Mouse (Mus musculus): ENCODE results near the gene Ncs1. TPM values are rescaled to one million over a fixed set of nuclear protein-coding genes. Genes with fewer than 3 reads are reported as not detected.

The Ncs1 gene
- total and polyA plus RNA-seq, 2 experiments from 2014 or later, result 167 to 185 TPM

GRCm38 (mm10) chr2:31239833-31240232, 5.8 kb upstream of the Ncs1 start:
- no peak overlapping the region for H3K4me2 ChIP-seq (ENCODE audit: low read depth, low read length)
- no peak overlapping the region for H3K4me3 ChIP-seq (ENCODE audit: low read length)
- H3K27me3 ChIP-seq (ENCODE audit: insufficient read depth, low read length), result no peaks in the 10 kb centered on the region
- H3K9me3 ChIP-seq (ENCODE audit: low read length), result no peaks in the 10 kb centered on the region
- WGBS, result 79% methylated on average over 6 of the region's 6 CpGs
- no peaks in the 10 kb centered on the region for H3K36me3 ChIP-seq (ENCODE audit: insufficient read depth, low read length)
- no peak for TF ChIP-seq CTCF (IDR thresholded peaks at IDR 0.05; ENCODE audit: low read depth)
- ATAC-seq (no peak), DNase-seq (ENCODE audit: low spot score) (no peak)
- no peak overlapping the region for H3K27ac ChIP-seq
- 0 out of 2 replicates have a peak, but pooled peaks cover under 1% of the 10 kb centered on the region for H3K4me1 ChIP-seq (ENCODE audit: insufficient read depth, low read length)
- H3K9ac ChIP-seq (replicated peaks; ENCODE audit: low read length), result no peak overlapping the region

GRCm38 (mm10) chr2:31241639-31242038, 4.0 kb upstream of the Ncs1 start:
- no peak for TF ChIP-seq CTCF (IDR thresholded peaks at IDR 0.05; ENCODE audit: low read depth)
- 11% methylated on average over 7 of the region's 7 CpGs for WGBS
- ATAC-seq, result no peak
- no peaks in the 10 kb centered on the region for H3K36me3 ChIP-seq (ENCODE audit: insufficient read depth, low read length)
- no peak overlapping the region for H3K4me2 ChIP-seq (ENCODE audit: low read depth, low read length)
- H3K9ac ChIP-seq (replicated peaks; ENCODE audit: low read length), result no peak overlapping the region
- H3K27ac ChIP-seq, result no peak overlapping the region
- H3K9me3 ChIP-seq (ENCODE audit: low read length), result no peaks in the 10 kb centered on the region
- DNase-seq (ENCODE audit: low spot score), result no peak
- 0 out of 2 replicates have a peak, but pooled peaks cover 5% of the 10 kb centered on the region for H3K4me1 ChIP-seq (ENCODE audit: insufficient read depth, low read length)
- H3K4me3 ChIP-seq (ENCODE audit: low read length), result no peak overlapping the region
- H3K27me3 ChIP-seq (ENCODE audit: insufficient read depth, low read length), result no peaks in the 10 kb centered on the region

GRCm38 (mm10) chr2:31244216-31244615, 1.4 kb upstream of the Ncs1 start:
- Histone ChIP-seq H3K36me3 (ENCODE audit: insufficient read depth, low read length) (no peaks in the 10 kb centered on the region), H3K4me1 (ENCODE audit: insufficient read depth, low read length) (peaks cover 22% of the 10 kb centered on the region), H3K4me2 (ENCODE audit: low read depth, low read length) (0 out of 2 replicates have a peak overlapping the region, but pooled peaks have one; percentile 86), H3K9ac (replicated peaks; ENCODE audit: low read length) (no peak overlapping the region), H3K27me3 (ENCODE audit: insufficient read depth, low read length) (no peaks in the 10 kb centered on the region), H3K9me3 (ENCODE audit: low read length) (no peaks in the 10 kb centered on the region), H3K4me3 (ENCODE audit: low read length) (no peak overlapping the region), H3K27ac (no peak overlapping the region)
- no peak for TF ChIP-seq CTCF (IDR thresholded peaks at IDR 0.05; ENCODE audit: low read depth)
- 70% methylated on average over 8 of the region's 8 CpGs for WGBS
- DNase-seq (ENCODE audit: low spot score) (peak; percentile 30), ATAC-seq (no peak)

GRCm38 (mm10) chr2:31245051-31245450, 572 bp upstream of the Ncs1 start:
- no peak for TF ChIP-seq CTCF (IDR thresholded peaks at IDR 0.05; ENCODE audit: low read depth)
- Histone ChIP-seq H3K4me3 (ENCODE audit: low read length) (peak overlapping the region; percentile 90), H3K27ac (peak overlapping the region; percentile 91), H3K9ac (replicated peaks; ENCODE audit: low read length) (peak overlapping the region; percentile 97), H3K4me1 (ENCODE audit: insufficient read depth, low read length) (peaks cover 22% of the 10 kb centered on the region), H3K4me2 (ENCODE audit: low read depth, low read length) (peak overlapping the region; percentile 86), H3K9me3 (ENCODE audit: low read length) (no peaks in the 10 kb centered on the region), H3K27me3 (ENCODE audit: insufficient read depth, low read length) (no peaks in the 10 kb centered on the region), H3K36me3 (ENCODE audit: insufficient read depth, low read length) (no peaks in the 10 kb centered on the region)
- no peak for DNase-seq (ENCODE audit: low spot score)
- WGBS, result 11% methylated on average over 5 of the region's 5 CpGs
- no peak for ATAC-seq

- under 1% methylated on average over 39 of the region's 41 CpGs for WGBS
- Histone ChIP-seq H3K4me2 (ENCODE audit: low read depth, low read length) (peak overlapping the region; percentile 86), H3K36me3 (ENCODE audit: insufficient read depth, low read length) (no peaks in the 10 kb centered on the region), H3K9ac (replicated peaks; ENCODE audit: low read length) (peak overlapping the region; percentile 97), H3K9me3 (ENCODE audit: low read length) (no peaks in the 10 kb centered on the region), H3K4me1 (ENCODE audit: insufficient read depth, low read length) (peaks cover 31% of the 10 kb centered on the region), H3K27me3 (ENCODE audit: insufficient read depth, low read length) (no peaks in the 10 kb centered on the region), H3K4me3 (ENCODE audit: low read length) (peak overlapping the region; percentile 90), H3K27ac (peak overlapping the region; percentile 91)
- ATAC-seq, result peak; percentile 25
- peak; percentile 13; the same call in 1 of the 2 replicates for TF ChIP-seq CTCF (IDR thresholded peaks at IDR 0.05; ENCODE audit: low read depth)
- DNase-seq (ENCODE audit: low spot score), result peak; percentile 58
These were observed 788 bp downstream of the Ncs1 start for GRCm38 (mm10) chr2:31246251-31246971.

- DNase-seq (ENCODE audit: low spot score) (no peak), ATAC-seq (no peak)
- Histone ChIP-seq H3K4me2 (ENCODE audit: low read depth, low read length) (no peak overlapping the region), H3K4me1 (ENCODE audit: insufficient read depth, low read length) (peaks cover 31% of the 10 kb centered on the region), H3K27me3 (ENCODE audit: insufficient read depth, low read length) (no peaks in the 10 kb centered on the region), H3K27ac (no peak overlapping the region), H3K36me3 (ENCODE audit: insufficient read depth, low read length) (no peaks in the 10 kb centered on the region), H3K9ac (replicated peaks; ENCODE audit: low read length) (no peak overlapping the region), H3K9me3 (ENCODE audit: low read length) (no peaks in the 10 kb centered on the region), H3K4me3 (ENCODE audit: low read length) (no peak overlapping the region)
- TF ChIP-seq CTCF (IDR thresholded peaks at IDR 0.05; ENCODE audit: low read depth), result no peak
- 93% methylated on average over 6 of the region's 6 CpGs for WGBS
These were observed 3.2 kb downstream of the Ncs1 start for GRCm38 (mm10) chr2:31248856-31249255.

GRCm38 (mm10) chr2:31252167-31252566, 6.5 kb downstream of the Ncs1 start:
- DNase-seq (ENCODE audit: low spot score) (no peak), ATAC-seq (no peak)
- no peak overlapping the region for H3K9ac ChIP-seq (replicated peaks; ENCODE audit: low read length)
- H3K4me1 ChIP-seq (ENCODE audit: insufficient read depth, low read length), result peaks cover 46% of the 10 kb centered on the region
- no peak overlapping the region for H3K27ac ChIP-seq
- no peaks in the 10 kb centered on the region for H3K9me3 ChIP-seq (ENCODE audit: low read length)
- WGBS, result 92% methylated on average over 4 of the region's 4 CpGs
- no peak overlapping the region for H3K4me3 ChIP-seq (ENCODE audit: low read length)
- no peak overlapping the region for H3K4me2 ChIP-seq (ENCODE audit: low read depth, low read length)
- H3K27me3 ChIP-seq (ENCODE audit: insufficient read depth, low read length), result no peaks in the 10 kb centered on the region
- TF ChIP-seq CTCF (IDR thresholded peaks at IDR 0.05; ENCODE audit: low read depth), result no peak
- H3K36me3 ChIP-seq (ENCODE audit: insufficient read depth, low read length), result no peaks in the 10 kb centered on the region

All from hindbrain, postnatal 0 days (tissue).